Mouse (Mus musculus) intestine, embryonic 15.5 days (tissue): Measurements from ENCODE around the gene Fars2. TPM values are rescaled to one million over a fixed set of nuclear protein-coding genes. Genes with fewer than 3 reads are reported as not detected.
"Not testable (repeated sequence)": the region's sequence is repeated elsewhere in the genome, so short reads cannot be mapped to it uniquely, and the experiment has no call there.

Experiments used
- ATAC-seq: fragments of 200-750 bp; cut with Nextera tagmentation; 2 replicates; pipeline ENCODE4 v1.8.0; 2017; ENCODE audit warnings: moderate TSS enrichment, moderate library complexity
- H3K27ac ChIP-seq: fragments of 300-500 bp; sonication (generic); 2 replicates; pipeline ENCODE4 v1.5.1; 2015; ENCODE audit warnings: mild to moderate bottlenecking, inconsistent platforms
- H3K27me3 ChIP-seq: fragments of 300-500 bp; sonication (generic); replicated peaks from 2 replicates; pipeline ENCODE4 v1.6.1; 2015; ENCODE audit warnings: inconsistent platforms
- H3K36me3 ChIP-seq: fragments of 300-500 bp; sonication (generic); 2 replicates; pipeline ENCODE4 v1.6.1; 2015; ENCODE audit warnings: inconsistent platforms
- H3K4me1 ChIP-seq: fragments of 300-500 bp; sonication (generic); replicated peaks from 2 replicates; pipeline ENCODE4 v1.6.1; 2015; ENCODE audit warnings: inconsistent platforms
- H3K4me2 ChIP-seq: fragments of 300-500 bp; sonication (generic); replicated peaks from 2 replicates; pipeline ENCODE4 v1.6.1; 2015; ENCODE audit warnings: mild to moderate bottlenecking, inconsistent platforms
- H3K4me3 ChIP-seq: fragments of 300-500 bp; sonication (generic); replicated peaks from 2 replicates; pipeline ENCODE4 v1.5.1; 2015; ENCODE audit warnings: inconsistent platforms
- H3K9ac ChIP-seq: fragments of 300-500 bp; sonication (generic); 2 replicates; pipeline ENCODE4 v1.6.1; 2015; ENCODE audit warnings: inconsistent platforms
- H3K9me3 ChIP-seq: fragments of 300-500 bp; sonication (generic); 2 replicates; pipeline ENCODE4 v1.6.1; 2016; ENCODE audit warnings: inconsistent platforms
- whole genome bisulfite sequencing: fragments of 180-500 bp; shearing (Covaris S2); methylation state at CpG from one replicate; pipeline ENCODE4 v1.1.7; 2015; 5-methylcytosine and 5-hydroxymethylcytosine counted together
- polyA plus RNA-seq: library from polyadenylated mRNA; unstranded; fragments of >200 nt; fragmentation: Nextera tagmentation; extraction: Ambion mirVana; gene quantifications from 2 replicates; pipeline ENCODE4 v1.2.1, GENCODE M21; 2015

The Fars2 gene
- polyA plus RNA-seq, 1 experiment from 2014 or later = 41.8 TPM

DNA sequence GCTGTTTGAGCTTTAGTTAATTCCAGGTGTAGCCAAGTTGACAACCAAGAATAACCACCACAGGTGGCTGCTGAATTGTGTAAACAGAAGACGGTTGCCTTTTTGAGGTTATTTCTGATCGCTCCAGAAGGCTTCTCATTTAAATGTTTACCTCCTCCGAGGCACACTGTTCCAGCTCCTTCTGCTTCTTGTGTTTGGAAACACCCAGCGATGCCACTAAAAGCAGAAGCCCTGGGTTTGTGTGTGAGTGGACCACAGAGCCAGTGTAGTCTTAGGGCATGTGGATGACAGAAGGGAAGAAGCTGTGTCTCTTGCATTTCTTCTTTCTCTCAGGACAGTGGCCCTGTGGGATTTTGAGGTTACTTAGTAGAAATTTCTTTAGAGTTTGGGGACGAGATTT is 33.1 kb downstream of the Fars2 start:
- H3K4me3 ChIP-seq = no peak overlapping the region
- no peaks in the 10 kb centered on the region for H3K27me3 ChIP-seq
- 43% methylated on average over 5 of the region's 5 CpGs for whole genome bisulfite sequencing
- no peaks in the 10 kb centered on the region for H3K9me3 ChIP-seq
- no peak overlapping the region for H3K4me2 ChIP-seq
- H3K9ac ChIP-seq = no peak overlapping the region
- H3K27ac ChIP-seq = no peak overlapping the region
- no peak for ATAC-seq
- 0 out of 2 replicates have a peak, but pooled peaks cover 6% of the 10 kb centered on the region for H3K4me1 ChIP-seq
- H3K36me3 ChIP-seq = no peaks in the 10 kb centered on the region

DNA sequence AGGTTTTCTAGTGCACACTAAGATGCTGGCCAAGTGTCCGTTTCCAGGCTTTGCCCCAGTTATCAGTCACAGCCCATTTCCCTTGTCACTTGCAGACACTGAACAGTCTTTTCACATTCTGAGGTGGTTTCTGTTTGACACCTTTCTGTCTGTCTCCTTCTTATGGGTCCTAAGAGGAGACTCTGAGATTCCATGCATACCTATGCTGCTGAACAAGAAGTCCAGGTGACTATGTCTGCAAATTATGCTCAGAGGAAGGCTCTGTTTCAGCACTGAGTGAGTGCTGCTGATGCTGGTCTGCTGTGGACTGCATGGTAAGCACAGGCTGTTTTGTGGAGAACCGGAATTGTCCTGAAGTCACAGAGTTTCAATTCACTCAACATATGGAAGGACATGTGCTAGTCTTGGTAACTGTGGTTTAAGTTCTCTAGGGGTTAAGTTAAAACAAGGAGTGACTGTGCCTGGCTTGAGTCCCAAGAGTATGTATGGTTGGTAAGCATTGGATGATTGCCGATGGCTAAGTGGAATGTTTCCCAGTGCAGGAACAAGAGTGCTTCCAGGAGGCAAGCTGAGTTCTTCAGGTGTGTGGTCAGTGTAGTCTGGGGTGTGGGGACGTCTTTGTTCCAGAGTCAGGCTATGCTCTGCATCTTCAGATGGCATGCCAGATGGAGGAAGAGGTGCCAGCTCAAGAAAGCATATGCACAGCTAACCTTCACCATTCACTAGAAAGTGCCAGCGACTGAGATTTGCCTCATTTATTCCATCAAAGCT is 35.7 kb downstream of the Fars2 start:
- Histone ChIP-seq H3K4me2 (no peak overlapping the region), H3K9me3 (no peaks in the 10 kb centered on the region), H3K36me3 (no peaks in the 10 kb centered on the region), H3K27me3 (no peaks in the 10 kb centered on the region), H3K4me3 (no peak overlapping the region), H3K27ac (no peak overlapping the region), H3K4me1 (0 out of 2 replicates have a peak, but pooled peaks cover 6% of the 10 kb centered on the region), H3K9ac (no peak overlapping the region)
- 75% methylated on average over 5 of the region's 5 CpGs for WGBS
- no peak for ATAC-seq

DNA sequence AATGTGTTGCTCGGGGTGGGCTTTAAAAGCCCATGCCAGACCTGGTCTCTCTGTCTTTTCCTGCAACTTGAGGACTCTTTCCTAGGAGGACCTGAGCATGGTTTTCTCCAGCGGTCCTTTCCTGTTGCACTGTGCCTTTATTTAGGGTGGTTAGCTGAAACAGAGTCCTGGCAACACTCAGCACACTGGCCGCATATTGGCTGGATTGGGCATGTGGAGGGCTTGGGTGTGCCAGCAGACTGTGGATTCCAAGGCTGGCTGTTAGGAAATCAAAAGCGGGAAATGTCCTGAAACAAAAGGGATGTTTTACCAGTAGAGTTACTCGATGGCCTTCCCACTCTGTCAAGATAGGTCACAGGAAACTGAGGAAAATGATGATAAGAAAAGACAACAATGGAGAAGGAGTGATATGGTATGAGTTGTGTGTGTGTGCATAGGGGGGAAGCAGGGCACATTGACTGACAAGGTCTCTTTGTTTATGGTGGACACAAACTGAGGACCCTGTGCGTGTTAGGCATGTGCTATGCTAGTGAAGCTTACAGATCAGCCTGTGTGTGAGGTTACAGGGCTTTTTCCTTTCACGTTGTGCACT is 39.2 kb downstream of the Fars2 start:
- H3K4me3 ChIP-seq = no peak overlapping the region
- no peak overlapping the region for H3K9ac ChIP-seq
- H3K27ac ChIP-seq = no peak overlapping the region
- no peak overlapping the region for H3K4me2 ChIP-seq
- H3K36me3 ChIP-seq = no peaks in the 10 kb centered on the region
- no peaks in the 10 kb centered on the region for H3K9me3 ChIP-seq
- no peak for ATAC-seq
- 83% methylated on average over 7 of the region's 7 CpGs for WGBS
- H3K27me3 ChIP-seq = no peaks in the 10 kb centered on the region
- no peaks in the 10 kb centered on the region for H3K4me1 ChIP-seq

DNA sequence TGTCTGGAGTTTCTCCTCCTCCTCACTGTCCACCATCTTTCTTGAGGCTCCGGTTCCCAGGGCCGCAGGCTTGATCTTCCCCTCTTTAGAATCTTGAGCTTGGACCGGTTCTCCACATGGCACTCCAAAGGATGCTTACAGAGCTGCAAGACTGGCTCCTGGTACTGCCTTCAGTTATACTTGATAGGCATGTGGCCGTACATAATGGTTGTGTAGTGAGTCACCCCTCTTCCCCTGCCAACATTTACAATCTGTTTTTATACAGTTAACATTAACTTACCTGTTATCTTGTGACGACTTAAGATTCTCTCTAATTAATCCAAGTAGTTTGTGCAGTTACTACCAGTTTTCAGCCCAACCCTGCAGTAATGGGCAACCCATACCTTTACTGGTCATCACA is 46.2 kb downstream of the Fars2 start:
- Histone ChIP-seq H3K4me2 (no peak overlapping the region), H3K4me3 (no peak overlapping the region), H3K4me1 (no peaks in the 10 kb centered on the region), H3K27me3 (no peaks in the 10 kb centered on the region), H3K9me3 (no peaks in the 10 kb centered on the region), H3K36me3 (no peaks in the 10 kb centered on the region), H3K27ac (no peak overlapping the region), H3K9ac (no peak overlapping the region)
- WGBS = 85% methylated on average over 5 of the region's 5 CpGs
- no peak for ATAC-seq

DNA sequence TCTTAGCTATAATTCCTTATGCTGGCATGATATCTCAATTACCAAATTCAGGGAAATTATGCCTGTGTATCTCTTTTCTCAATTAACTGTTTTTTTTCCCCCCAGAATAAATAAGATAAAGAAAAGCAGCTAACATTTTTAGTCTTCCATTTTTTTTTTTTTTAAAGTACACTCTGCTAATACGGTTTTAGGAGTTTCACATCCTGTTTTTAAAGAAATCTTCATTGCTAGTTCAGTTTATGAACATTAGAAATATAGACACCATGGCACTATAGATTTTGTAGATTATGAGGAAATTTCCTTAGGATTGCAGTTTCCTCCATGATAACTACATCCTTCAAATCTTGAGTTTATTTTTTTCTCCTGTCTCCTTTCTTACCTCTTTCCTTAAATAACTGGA is 46.7 kb downstream of the Fars2 start:
- Histone ChIP-seq H3K27me3 (no peaks in the 10 kb centered on the region), H3K4me2 (no peak overlapping the region), H3K27ac (no peak overlapping the region), H3K36me3 (no peaks in the 10 kb centered on the region), H3K4me3 (no peak overlapping the region), H3K9me3 (no peaks in the 10 kb centered on the region), H3K4me1 (no peaks in the 10 kb centered on the region), H3K9ac (no peak overlapping the region)
- ATAC-seq = no peak
- 61% methylated on average over 1 of the region's 1 CpGs for WGBS

DNA sequence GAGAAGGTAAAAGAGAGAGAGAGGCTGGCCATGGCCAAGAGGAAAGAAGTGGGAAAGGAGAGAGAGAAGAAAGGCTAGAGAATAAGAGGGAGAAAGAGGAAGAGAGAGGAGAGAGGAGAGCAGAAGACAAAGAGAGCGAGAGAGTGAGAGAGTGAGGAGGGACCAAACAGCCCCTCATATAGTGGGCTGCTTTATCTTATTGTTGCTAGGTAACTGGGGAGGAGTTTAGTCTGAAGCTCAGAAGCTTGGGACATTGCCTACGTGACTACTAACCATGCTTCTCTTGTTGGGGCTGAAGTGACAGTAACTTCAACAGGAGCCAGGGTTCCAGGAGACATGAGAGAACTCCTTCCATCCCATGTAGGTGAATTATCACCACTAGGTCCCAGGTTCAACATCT is 55.8 kb downstream of the Fars2 start:
- H3K4me1 ChIP-seq, H3K27me3 ChIP-seq, H3K9ac ChIP-seq, H3K4me2 ChIP-seq, ATAC-seq, H3K9me3 ChIP-seq, H3K27ac ChIP-seq, H3K36me3 ChIP-seq, H3K4me3 ChIP-seq: not testable (repeated sequence)
- WGBS = 46% methylated on average over 2 of the region's 2 CpGs

DNA sequence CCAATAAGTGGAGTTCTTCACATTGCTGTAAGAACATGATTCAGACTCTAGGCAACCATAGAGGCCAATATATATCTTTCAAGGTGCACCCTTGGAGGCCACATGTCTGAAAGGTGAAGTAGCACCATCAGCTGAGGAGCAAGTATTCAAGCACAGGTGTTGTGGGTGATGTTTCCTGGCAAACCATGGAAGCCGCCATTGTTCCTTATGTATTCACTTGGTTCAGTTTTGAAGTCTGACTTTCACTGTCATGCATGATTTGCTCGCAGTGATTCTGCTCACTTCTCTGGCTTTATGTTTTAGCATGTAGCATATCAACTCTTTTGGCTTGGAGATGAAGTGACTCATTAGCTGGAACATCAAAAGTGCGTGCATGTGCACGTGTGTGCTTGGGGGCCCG is 56.9 kb downstream of the Fars2 start:
- H3K27ac ChIP-seq = no peak overlapping the region

DNA sequence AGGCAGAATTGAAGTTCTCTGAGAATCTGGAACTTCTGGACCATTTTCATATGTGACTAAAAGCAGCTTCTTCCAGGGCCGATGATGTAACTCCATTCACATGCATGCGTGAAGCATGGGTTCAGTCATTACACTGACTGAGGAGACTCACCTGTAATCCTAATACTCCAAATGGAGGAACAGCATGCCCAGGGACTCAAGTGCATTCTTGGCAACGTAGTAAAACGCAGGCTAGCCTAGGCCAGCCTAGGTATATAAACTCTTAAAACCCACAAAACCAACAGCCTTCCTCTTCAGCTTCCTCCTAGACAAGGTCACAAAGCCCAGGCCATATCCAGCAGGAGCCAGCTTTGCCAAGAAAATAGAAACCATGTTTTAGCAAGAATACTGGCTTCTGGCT is 57.6 kb downstream of the Fars2 start:
- no peak for ATAC-seq
- H3K4me1 ChIP-seq = no peaks in the 10 kb centered on the region
- no peaks in the 10 kb centered on the region for H3K27me3 ChIP-seq
- no peak overlapping the region for H3K4me3 ChIP-seq
- no peaks in the 10 kb centered on the region for H3K36me3 ChIP-seq
- no peaks in the 10 kb centered on the region for H3K9me3 ChIP-seq
- no peak overlapping the region for H3K4me2 ChIP-seq
- H3K27ac ChIP-seq = no peak overlapping the region
- WGBS = 95% methylated on average over 4 of the region's 4 CpGs
- H3K9ac ChIP-seq = no peak overlapping the region

More for the DNA sequence above, 56.9 kb downstream of the Fars2 start:
- no peak overlapping the region for H3K4me3 ChIP-seq
- H3K9me3 ChIP-seq = no peaks in the 10 kb centered on the region
- no peaks in the 10 kb centered on the region for H3K36me3 ChIP-seq
- H3K9ac ChIP-seq = no peak overlapping the region
- 95% methylated on average over 5 of the region's 5 CpGs for WGBS
- H3K27me3 ChIP-seq = no peaks in the 10 kb centered on the region
- no peaks in the 10 kb centered on the region for H3K4me1 ChIP-seq
- no peak for ATAC-seq
- no peak overlapping the region for H3K4me2 ChIP-seq

DNA sequence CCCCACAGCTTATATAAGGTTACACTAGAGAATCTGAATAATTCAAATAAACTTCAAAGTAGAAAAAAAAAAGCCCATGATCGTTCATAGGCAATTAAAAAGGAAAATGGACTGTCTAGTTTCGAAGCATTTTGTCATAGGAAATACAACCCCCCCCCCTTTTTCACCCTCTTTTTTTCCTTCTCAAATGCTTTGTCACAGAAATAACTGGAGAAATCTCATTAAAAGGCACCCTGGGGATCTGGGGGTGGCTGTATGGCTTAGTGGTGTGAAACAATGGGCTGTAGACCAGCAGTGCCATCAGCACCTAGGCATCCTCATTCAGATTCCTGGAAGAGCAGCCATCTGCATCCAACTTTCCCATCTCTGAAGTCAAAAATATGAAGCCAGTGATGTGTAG is 64.0 kb downstream of the Fars2 start:
- Histone ChIP-seq H3K4me3 (no peak overlapping the region), H3K27me3 (no peaks in the 10 kb centered on the region), H3K9me3 (no peaks in the 10 kb centered on the region), H3K4me1 (no peaks in the 10 kb centered on the region), H3K36me3 (no peaks in the 10 kb centered on the region), H3K27ac (no peak overlapping the region), H3K4me2 (no peak overlapping the region), H3K9ac (no peak overlapping the region)
- no peak for ATAC-seq
- 76% methylated on average over 2 of the region's 2 CpGs for WGBS

DNA sequence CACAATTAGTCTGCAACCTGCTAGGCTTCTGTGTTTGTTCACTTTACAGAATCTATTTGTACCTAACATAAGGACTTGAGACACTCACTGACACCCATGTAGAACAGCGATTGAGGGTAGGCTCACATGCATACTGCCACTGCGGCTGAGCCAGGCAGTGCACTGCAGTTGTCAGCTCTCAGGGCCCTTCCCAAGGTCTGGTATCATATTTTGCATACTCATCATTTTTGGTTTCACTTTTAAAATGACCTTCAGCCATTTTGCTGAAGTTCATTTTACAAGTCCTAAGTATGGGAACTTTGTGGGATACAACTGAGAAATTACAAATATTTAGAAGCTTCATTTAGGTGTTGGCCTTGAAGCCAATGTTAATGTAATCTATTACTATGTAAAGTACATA is 73.4 kb downstream of the Fars2 start:
- no peak for ATAC-seq
- Histone ChIP-seq H3K9ac (no peak overlapping the region), H3K27ac (no peak overlapping the region), H3K36me3 (no peaks in the 10 kb centered on the region), H3K4me3 (no peak overlapping the region), H3K9me3 (no peaks in the 10 kb centered on the region), H3K4me1 (no peaks in the 10 kb centered on the region), H3K4me2 (no peak overlapping the region), H3K27me3 (no peaks in the 10 kb centered on the region)
- 92% methylated on average over 2 of the region's 2 CpGs for WGBS

DNA sequence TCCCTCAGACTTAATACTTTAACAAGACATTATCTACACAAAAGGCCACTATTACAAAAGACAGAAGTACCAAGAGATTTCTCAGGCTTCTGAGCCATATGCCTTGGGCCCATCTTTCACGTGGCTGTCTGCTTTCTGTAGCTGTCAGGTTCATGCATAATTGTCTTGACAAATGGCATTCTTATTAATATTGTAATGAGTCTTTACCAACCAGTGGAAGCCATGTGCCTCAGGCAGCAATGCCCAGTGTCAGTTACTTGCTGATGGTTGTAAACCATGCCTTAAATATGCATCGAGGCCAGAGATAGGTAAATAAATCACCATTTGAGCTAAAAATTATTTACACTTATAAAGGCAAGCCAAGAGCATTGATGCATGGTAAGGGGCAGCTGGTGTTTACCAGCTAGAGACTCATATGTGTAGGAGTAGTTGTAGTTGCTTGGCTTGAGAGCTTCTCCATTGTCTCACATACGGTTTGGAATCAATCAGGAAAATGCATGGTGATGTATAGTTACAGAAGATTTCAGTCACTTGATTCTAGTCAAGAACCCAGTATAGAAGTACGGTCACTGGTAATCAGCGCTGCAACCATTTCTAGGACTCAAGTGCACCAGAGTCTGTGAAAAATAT is 76.4 kb downstream of the Fars2 start:
- H3K4me3 ChIP-seq = no peak overlapping the region
- WGBS = 74% methylated on average over 5 of the region's 5 CpGs
- no peaks in the 10 kb centered on the region for H3K27me3 ChIP-seq
- no peak overlapping the region for H3K9ac ChIP-seq
- no peak overlapping the region for H3K27ac ChIP-seq
- H3K9me3 ChIP-seq = no peaks in the 10 kb centered on the region
- no peak overlapping the region for H3K4me2 ChIP-seq
- no peaks in the 10 kb centered on the region for H3K4me1 ChIP-seq
- ATAC-seq = no peak
- H3K36me3 ChIP-seq = no peaks in the 10 kb centered on the region

DNA sequence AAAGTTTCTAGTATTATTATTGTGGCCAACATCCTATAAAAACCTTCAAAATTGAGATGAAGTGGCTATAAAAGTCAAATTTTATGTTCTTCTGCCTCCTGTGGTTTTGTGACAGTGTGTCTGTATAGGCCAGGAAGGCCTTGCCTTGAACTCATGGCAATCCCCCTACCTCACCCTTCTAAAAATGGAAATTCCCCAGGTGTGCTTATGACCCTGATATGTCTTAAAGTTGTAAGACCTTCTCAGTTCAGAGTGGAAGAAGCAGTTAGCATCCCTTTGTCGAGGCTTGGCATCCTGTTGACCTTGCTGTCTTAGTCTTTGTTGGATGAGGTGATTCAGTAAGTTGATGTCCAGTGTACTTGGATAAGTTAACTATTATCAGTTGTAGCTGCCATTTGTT is 82.1 kb downstream of the Fars2 start:
- no peaks in the 10 kb centered on the region for H3K4me1 ChIP-seq
- H3K4me2 ChIP-seq = no peak overlapping the region
- no peak overlapping the region for H3K9ac ChIP-seq
- no peak overlapping the region for H3K27ac ChIP-seq
- no peak for ATAC-seq
- no peaks in the 10 kb centered on the region for H3K9me3 ChIP-seq
- no peaks in the 10 kb centered on the region for H3K36me3 ChIP-seq
- no peak overlapping the region for H3K4me3 ChIP-seq
- H3K27me3 ChIP-seq = no peaks in the 10 kb centered on the region
- 71% methylated on average over 1 of the region's 1 CpGs for WGBS

DNA sequence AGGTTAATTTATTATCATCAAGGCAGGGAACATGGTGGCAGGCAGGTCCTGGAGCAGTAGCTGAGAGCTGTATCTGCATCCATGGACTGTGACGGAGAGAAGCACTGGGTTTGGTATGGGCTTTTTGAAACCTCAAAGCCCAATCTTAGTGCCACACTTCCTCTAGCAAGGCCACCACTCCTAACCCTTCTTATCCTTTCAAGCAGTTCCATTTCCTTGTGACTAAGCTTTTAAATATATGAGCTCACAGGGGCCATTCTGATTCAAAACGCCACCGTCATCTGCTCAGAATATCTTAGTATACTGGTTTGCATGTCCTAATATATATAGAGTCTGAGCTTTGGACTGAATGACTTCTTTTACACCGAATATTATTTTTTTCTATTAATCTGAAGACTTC is 83.2 kb downstream of the Fars2 start:
- no peak for ATAC-seq
- H3K36me3 ChIP-seq = no peaks in the 10 kb centered on the region
- H3K4me3 ChIP-seq = no peak overlapping the region
- H3K27ac ChIP-seq = no peak overlapping the region
- H3K27me3 ChIP-seq = no peaks in the 10 kb centered on the region
- H3K4me2 ChIP-seq = no peak overlapping the region
- WGBS = 88% methylated on average over 4 of the region's 4 CpGs
- H3K9me3 ChIP-seq = no peaks in the 10 kb centered on the region
- no peaks in the 10 kb centered on the region for H3K4me1 ChIP-seq
- H3K9ac ChIP-seq = no peak overlapping the region
